Mouse (Mus musculus) testis, adult 2 months (tissue): ENCODE results near the gene Cd80.
A peak's percentile ranks its signal among the peaks of the same experiment; 100 is the strongest.

Experiments
- CTCF ChIP-seq: fragments of 200-500 bp; IDR thresholded peaks from 2 replicates; pipeline ENCODE4 v1.5.1; 2012; ENCODE audit warnings: low read depth, mild to moderate bottlenecking, inconsistent platforms, low read length, moderate library complexity; ENCODE audit not compliant: control insufficient read depth, insufficient read depth, insufficient replicate concordance
- POLR2A ChIP-seq: fragments of 200-500 bp; IDR thresholded peaks from 2 replicates; pipeline ENCODE4 v1.6.1; 2012; ENCODE audit warnings: low read depth, mild to moderate bottlenecking, inconsistent platforms, low read length, moderate library complexity; ENCODE audit not compliant: control insufficient read depth

GRCm38 (mm10) chr16:38452442-38453202, 2.7 kb upstream of the Cd80 start, which contains the start of gene Adprh:
- TF ChIP-seq POLR2A (peak; percentile 96), CTCF (no peak)
